Mouse (Mus musculus) left cerebral cortex, adult 11 months (tissue): Measurements from ENCODE around the gene Mknk1.

Experiments
- DNase-seq: peaks from one replicate; pipeline ENCODE4 v3.0.0; 2022; ENCODE audit warnings: low spot score

The Mknk1 gene

DNA sequence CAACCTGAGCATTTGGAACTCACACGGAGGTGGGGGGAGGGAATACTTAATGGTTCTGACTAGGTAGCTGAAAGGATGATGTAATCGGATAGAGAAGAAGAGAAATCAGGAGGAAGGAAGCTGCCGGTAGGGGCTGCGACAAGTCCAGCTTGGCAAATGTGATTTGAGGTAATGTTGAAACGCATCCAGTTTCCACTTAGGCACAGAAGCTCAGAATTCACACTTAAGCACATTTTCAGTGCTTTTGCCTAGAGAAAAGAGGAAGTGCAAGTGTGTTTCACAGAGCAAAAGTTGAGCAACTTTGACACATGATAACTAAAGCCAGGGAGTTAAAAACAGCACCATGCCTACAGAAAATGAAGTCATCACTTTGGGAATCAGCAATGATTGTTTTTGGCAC is 8.4 kb downstream of the Mknk1 start:
- no peak for DNase-seq

DNA sequence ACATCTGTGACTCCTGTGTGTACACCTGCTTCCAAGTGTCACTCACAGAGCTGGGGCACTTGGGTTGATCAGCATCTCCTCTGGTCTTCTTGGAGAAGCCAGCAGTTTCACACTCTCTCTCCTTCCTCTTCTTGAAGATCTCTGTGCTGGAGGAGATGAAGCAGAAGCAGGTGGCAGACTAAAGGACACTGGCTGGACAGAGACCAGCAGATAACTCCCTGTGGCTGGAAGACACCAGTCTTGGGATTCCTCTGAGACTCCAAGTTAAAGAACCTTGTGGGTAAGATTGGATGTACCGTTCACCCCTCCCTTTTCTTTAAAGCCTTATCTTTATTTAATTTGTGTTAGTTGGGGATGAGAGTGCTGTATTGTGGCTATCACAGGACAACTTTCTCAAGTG is 9.1 kb downstream of the Mknk1 start:
- DNase-seq, result no peak

DNA sequence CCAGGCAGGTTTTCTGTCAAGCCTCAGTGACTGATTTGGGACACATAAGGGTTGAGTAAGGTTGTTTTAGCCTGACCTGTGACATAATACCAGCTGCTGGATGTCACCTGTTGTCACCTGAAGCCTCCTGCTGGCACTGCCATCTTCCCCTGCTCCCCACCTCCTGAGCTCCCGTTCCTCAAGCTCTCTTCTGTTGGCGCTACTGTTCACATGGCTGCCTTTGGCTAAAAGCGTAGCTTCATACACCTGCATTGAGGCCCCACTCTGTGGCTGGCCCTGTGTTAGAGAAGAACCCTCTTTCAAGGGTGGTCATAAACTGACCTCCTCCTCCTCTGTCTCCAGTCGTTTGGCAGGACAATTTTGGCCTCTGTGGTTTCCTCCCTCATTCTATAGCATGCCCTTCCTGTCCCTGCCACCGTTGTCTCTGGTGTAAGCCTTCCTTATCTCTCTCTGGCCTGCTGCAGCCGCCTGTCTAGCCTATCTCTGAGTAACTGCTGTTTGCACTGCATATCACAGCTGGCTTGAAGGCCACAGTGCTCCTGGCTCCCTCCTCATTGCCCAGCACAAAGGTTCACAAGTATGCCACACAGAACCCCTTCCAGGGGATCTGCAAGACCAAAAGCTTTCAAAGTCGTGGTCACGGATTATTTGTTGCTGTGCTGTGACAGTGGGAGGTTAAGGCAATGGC is 10.1 kb downstream of the Mknk1 start:
- DNase-seq, result no peak

DNA sequence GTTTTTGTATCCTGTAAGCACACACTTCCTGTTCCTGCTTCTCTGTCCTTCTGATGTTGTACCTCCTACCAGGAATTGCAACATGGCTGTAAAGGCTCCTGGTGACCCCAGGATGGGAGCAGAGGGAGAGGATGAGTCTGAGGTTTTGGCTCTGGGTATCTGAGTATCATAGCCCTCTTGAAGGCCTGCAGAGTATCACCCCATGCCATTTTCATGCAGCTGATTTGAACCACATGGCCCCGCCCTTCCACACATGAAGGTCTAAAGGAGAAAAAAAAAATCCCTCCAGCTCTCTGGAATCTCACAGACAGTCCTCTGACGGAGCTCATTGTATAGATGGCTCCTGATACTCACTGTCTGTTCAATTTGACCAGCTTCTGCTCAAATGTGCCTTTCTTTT is 11.1 kb downstream of the Mknk1 start:
- no peak for DNase-seq

DNA sequence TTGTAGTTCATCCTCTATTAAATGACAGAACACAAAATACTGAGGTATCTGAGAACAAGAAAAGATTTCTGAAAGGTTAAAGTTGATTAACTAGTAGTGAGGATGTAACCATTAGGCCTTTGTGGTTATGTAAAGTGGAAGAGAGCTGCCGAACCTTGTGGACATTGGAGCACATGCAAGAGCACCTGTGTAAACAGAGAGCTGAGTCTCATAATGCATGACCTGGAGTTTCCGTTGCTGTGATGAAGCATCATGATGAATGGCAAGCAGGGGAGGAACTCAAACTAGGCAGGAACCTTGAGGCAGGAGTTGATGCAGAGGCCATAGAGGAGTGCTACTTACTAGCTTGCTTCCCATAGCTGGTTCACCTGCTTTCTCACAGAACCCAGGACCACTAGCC is 11.6 kb downstream of the Mknk1 start:
- DNase-seq, result no peak

DNA sequence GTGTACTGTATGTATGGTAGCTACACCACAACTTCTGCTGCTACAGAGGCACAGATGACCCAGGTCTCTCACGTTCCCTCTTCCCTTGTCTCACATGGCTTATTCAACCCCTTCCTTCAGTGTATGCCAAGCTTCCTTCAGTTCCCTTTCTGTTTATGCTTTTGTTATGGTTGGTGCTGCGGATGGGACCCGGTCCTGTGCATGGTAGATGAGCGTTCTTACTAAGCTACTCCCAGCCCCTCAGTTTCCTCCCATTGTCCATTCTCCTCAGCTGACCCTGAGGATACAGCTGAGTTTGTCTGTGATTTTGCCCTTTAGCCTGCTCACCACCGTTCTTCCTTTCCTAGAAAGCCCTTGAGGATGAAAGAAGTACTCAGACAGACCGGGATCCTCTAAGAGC is 12.6 kb downstream of the Mknk1 start:
- no peak for DNase-seq

DNA sequence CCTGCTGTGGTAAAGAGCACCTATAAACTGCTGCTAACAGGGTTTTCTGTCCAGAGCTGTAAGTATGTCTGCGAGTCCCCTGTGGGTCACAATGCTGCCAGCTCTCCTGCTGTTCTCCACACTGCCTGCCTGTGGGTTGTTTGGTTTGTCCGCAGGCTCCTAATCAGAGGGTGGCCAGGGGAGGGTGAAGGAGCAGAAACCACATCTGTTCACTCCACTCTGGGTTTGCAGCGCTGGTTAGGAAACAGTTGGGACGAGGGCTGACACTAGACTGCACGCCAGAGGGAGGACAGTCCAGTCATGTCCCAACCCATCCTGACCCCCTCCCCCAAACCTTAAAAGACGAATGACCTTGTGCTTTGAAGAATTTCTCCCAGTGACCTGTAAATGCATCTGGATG is 16.1 kb downstream of the Mknk1 start:
- no peak for DNase-seq

DNA sequence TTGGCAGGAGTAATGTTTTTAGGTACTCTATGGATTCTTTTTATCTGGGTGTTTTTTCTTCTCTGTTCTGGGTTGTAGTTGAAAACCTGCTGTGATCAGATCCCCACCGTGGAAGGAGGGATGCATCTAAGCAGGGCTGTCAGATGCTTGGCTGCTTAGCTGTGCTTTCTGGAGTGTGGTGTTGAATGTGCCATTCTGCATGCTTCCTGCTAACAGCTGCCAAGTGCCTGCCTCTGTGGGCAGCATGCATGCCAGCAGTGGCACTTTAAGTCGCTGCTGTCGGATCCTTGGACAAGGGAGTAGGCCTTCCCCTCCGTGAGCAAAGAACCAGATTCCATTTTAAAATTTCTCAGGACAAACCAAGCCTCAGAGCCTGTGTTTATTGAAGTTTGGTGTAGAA is 16.6 kb downstream of the Mknk1 start:
- no peak for DNase-seq

DNA sequence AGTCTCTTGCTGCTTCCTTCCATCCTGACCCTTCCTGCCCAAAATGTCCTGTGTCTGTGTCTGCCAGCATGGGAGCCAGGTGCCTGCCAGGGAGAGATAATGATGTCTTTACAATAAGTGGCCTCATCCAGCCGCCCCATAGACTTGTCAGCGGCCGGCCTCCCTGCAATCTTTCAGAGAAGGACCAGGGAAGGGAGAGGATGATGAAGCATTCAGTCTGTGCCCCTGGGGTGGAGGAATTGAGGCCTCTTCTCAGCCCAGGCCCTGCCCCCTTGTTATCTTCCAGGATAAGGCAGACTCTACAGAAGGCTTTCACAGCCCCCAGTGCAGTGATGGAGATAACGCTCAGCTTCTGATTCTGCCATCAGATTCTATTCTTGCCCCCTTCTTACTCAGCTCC is 17.3 kb downstream of the Mknk1 start:
- no peak for DNase-seq

DNA sequence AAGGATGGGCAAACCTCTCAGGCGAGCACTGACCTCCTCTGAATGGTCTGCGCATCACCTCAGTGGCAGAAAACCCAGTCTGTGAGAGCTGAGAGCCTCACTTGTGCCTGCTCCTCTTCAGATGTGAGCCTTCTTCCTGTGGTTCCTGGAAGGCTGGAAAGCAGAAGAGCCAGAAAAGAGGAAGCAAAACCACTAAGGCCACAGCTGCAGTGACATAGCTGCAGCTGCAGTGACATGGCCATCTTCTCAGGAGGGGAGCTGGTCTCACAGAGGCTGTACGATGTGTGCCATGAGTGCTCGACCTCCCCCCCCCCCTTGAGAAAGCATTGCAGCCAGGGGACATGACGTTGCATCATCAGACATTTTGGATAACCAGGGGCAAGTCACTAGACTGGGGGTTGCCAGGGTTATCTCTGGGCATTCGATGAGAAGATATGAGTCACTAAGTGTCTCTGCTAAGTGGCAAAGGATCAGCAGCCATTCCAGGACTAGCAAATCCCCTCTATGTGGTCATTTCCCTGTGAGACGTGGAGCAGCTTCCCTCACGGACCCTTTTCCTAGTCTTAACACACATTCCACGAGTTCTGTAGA is 18.4 kb downstream of the Mknk1 start:
- DNase-seq, result no peak

DNA sequence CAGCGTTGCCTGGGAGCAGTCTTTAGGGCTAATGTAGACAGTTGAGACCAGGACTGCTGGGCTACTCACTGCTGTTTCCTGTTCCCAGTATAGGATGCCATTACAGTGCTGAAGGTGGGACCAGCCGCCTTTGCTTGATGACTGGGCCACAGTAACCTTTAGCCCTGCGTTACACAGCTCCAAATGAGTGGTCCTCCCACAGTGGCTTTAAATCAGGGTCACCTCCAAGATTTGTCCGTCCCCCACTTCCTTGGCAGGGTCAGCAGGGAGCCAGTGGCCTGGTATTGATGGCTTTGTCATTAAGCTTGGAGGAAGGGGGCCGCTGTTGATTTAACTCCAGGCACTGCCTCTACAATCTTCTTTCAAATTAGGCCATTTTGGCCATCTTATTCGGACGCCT is 24.4 kb downstream of the Mknk1 start:
- no peak for DNase-seq

DNA sequence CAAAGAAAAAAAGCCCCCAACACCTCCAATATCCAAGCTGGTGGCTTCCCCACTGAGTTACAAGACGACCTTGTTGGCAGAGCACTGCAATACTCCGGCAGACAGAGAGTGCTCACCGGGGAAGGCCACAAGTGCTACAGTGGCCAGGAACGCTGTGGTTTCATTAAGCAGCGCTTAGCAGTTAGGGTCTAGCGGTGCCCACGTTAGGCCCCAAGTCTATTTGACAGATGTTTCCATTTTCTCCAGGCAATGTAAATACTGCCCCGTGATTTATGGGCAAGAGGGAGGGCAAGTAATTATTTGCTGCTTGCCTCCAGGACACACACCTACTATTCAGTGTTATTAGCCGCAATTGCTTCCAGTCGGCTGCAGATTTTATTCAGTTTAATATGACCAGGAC is 24.9 kb downstream of the Mknk1 start:
- no peak for DNase-seq

DNA sequence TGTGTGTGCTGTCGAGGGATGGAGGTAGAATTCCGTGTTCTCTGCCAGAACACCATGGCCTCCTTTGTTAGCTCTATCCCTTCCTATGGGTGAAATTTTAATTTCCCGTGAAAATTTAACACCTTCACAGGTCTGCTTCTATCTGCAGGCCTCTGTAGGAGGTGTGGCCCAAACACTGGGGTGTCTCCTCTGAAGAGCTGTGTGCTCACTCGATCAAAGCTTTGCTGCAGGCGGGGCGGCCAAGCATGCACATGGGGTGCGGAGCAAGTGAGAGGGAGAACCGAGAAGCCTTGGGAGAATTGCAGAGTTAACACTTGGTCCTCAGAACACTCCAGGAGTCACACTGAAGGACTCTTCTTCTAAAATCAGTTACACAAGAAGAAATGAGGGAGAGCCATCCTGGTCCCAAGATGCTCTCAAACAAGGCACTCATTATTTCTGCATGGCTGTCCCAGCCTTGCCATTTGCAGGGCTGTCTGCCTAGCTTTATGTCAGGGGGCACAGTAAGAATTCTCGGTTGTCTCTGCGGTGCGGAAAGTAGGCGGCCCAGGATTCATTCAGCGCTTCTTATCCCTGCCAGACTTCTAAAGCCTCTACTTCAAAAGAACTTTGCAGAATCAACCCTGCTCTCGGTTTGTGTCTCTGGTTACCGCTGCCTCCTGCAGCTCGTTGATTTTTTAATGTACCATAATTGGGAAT is 30.7 kb downstream of the Mknk1 start:
- no peak for DNase-seq

DNA sequence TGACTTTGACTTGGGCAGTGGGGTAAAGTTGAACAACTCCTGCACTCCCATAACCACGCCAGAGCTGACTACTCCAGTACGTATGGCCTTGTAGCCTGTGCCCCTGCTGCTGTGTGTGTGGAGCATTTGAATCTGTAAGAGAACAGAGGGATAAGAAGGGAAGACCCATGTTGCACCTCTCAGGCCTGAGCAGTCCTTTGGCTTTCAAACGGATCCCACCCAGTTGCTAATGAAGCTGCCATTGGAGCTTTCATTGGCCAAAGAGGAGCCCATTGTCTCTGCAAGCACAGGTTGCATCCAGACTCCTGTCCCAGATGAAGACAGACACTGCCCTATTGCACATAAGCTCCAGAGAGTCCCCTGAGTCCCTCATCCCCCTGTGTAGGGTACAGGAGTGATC is 34.2 kb downstream of the Mknk1 start:
- no peak for DNase-seq

DNA sequence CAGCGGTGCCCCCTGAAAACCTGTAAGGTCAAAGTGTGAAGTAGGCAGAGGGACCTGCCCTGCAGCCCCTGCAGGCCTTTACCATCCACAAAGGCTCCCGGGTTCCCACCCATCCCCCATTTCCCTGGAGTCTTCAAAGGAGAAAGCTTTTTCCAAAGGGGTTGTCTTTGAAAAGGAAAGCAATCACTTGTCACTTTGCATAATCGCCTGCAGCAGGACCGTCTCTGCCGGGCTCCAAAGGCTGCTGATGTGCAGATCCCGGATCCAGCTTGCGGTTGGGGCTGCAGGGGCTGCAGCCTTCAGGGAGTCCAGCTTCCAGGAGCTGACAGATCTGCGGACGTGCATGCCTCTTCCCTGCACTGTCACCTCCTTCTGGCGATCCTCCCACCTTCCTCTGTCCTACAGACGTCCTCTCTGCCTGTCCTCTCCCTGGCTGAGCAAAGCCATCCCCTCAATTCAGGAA is 39.2 kb downstream of the Mknk1 start:
- DNase-seq, result no peak

DNA sequence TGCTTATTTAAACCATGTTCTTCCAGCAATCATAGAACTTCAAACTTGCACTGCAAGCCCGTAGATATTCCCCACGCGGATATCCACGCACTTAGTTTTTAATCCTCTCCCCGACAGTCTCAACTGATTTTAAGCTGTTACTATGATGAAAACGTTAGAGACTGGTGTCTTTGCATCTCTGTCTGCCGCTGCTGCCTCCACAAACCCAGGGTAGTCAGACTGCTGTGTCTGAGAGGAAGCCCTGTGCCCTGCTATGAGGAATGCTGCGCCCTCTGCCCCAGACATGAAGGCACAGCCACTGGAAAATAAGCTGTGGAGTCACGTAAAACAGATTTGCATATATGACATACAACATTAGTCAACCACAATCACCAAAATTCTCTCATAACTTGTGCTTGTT is 39.8 kb downstream of the Mknk1 start:
- DNase-seq, result no peak

DNA sequence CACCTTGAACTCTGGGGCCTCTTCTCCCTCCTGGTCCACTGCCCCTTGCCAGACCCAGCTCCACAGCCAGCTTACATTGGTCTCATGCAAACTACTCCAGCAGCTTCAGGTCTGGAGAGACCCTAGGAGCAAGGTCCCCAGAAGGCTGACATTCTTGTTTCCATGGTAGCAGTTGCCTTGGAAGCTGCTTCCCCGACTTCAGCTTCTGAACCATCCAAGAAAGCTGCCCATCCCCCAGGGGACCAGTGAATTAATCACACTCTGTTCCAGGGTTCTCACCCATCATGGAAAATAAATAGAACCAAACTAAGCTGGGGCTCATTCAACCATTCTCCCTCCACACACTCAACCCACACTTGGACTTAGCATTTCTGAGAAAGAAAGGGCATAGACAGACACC is 42.2 kb downstream of the Mknk1 start:
- peak; percentile 27 for DNase-seq

DNA sequence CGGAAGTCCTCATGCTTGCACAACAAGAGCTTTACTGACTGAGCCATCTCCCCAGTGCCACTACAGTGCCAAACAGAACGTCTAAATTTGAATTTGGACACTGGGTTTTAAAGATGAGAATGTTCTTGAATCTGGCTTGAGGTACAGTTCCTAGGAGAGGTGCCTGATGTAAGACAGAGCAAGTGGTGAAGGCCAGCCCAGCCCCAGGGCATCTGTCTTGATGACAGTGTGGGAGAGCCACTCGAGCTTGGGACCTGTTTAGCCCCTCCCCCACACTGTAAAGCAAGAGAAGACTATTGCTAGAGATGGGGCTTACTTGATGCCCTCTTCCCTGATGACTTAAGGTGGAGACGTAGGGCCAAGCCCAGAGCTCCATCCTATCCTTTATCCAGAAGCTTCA is 43.2 kb downstream of the Mknk1 start:
- DNase-seq, result no peak

DNA sequence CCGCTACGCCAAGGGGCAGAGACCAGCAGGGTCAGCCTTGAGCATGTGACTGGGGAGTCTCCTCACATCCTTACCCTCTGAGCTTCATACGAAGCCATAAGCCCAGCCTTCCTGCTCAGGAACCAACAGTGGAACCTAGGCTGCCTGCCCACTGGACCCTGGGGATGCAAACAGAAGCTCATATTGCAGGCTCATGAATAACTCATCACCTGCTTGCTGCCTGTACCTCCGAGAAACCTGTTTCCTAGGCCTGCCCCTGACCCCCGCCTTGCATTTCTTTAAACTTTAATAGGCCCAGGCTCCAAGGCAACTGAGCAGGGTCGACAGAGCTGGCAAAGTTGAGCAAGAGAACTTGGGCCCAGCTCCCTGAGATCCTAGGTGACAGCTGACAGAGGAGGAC is 45.0 kb downstream of the Mknk1 start, which contains the start of gene Kncn:
Gene Kncn (plus strand): TSS at position 379 of the 400 bp plus-strand sequence.
- no peak for DNase-seq

DNA sequence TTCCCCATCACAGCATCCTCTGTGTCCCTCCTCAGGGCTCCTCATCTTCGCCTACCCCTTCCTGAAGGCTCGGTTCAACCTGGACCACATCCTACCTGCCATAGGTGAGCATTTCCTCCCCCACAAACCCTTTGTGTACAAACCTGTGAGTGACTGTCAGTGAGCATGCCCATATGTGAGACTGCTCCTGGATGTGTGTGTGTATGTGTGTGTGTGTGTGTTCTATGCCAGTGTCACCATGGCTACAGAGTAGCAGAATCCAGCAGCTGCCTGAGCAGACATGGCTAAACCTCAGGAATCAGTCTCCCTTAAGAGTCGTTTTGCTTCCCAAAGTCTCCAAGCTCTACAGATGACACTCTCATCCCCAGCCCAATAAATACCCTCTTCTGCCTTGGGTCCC is 46.8 kb downstream of the Mknk1 start:
- no peak for DNase-seq

DNA sequence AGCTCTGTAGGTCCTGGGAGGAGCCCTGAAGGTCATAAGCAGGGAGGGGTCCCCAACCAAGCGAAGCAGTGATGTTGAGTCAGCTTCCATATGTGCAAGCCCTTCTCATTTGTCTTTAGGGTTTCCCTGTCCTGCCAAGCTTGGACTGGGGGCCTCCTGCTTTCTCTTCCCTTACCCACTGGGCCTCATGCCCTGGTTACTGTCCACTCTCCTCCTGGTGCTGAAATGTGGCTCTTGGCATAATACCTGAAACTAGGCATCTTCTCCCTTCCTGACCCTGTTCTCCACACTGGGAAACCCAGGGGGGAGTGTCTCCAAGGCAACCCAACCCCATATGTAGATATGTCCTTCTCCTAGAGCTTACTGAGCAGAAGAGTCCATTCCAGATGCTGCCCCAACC is 47.9 kb downstream of the Mknk1 start:
- no peak for DNase-seq

DNA sequence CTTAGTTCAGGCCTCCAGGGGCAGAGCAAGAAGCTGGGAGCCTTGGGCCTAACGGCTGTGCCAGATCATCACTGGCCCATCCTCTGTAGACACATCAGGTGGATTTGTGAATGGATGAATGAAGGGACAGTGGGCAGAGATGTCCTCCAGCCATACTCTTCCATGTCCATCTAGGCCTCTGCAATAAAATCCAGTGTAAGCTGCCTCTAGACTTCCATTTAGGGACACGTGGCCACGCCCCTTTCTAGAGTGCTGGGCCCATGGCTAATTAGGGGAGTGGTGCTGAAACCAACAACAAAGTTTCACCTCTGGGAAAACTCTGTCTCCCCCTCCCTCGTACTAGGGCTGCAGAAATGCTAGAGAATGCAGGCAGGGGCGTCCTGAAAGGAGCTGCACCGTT is 51.1 kb downstream of the Mknk1 start:
- DNase-seq, result no peak

DNA sequence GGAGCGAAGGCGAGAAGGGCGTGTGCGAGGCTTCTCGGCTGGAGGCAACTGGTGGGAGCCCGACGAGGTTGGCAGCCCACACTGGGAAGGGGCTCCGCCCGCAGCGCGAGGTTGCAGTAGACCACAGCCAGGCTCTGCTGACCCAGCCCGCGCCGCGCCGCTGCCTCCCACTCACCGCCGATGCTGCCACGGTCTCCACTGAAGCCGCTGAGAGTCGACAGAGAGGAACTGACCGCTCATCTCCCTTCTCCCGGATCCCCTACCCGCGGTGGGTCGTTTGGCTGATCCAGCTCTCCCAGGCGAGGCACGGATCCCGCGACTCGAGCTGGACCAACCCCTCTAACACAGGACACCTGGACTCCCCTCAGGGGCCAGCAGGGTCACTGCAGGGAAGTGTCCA is 51.6 kb downstream of the Mknk1 start, which contains the start of gene 6430628N08Rik:
Gene 6430628N08Rik (plus strand): TSS at position 113 of the 400 bp plus-strand sequence.
- DNase-seq, result no peak
